Mouse (Mus musculus) adrenal gland, adult 8-10 months (tissue): ENCODE results near the gene Galnt3. TPM values are rescaled to one million over a fixed set of nuclear protein-coding genes. Genes with fewer than 3 reads are reported as not detected.

Experiments used
- DNase-seq: peaks from one replicate; pipeline ENCODE4 v3.0.0; 2022
- total RNA-seq, 4 experiments: library from RNA; stranded (reverse); gene quantifications; 2 replicates each; pipeline ENCODE4 v1.2.4; 2022

Galnt3 gene
- total RNA-seq, 4 experiments from 2014 or later = 1.3 to 3.5 (median 2.5) TPM

GRCm38 (mm10) chr2:66103740-66104436, 20.9 kb downstream of the Galnt3 start:
- DNase-seq = no peak

GRCm38 (mm10) chr2:66101686-66102304, 23.0 kb downstream of the Galnt3 start:
- DNase-seq = no peak

GRCm38 (mm10) chr2:66100671-66101351, 24.0 kb downstream of the Galnt3 start:
- no peak for DNase-seq

- no peak for DNase-seq
These were observed 24.6 kb downstream of the Galnt3 start for GRCm38 (mm10) chr2:66100239-66100638.

GRCm38 (mm10) chr2:66094622-66095181, 30.1 kb downstream of the Galnt3 start:
- no peak for DNase-seq

GRCm38 (mm10) chr2:66091296-66091695, 33.5 kb downstream of the Galnt3 start:
- no peak for DNase-seq

GRCm38 (mm10) chr2:66081876-66082275, 42.9 kb downstream of the Galnt3 start:
- no peak for DNase-seq

- no peak for DNase-seq
These were observed 44.1 kb downstream of the Galnt3 start for GRCm38 (mm10) chr2:66080731-66081130.

GRCm38 (mm10) chr2:66069454-66069853, 55.3 kb downstream of the Galnt3 start:
- DNase-seq = no peak

- DNase-seq = no peak
These were observed 61.5 kb downstream of the Galnt3 start for GRCm38 (mm10) chr2:66063291-66063690.

- no peak for DNase-seq
These were observed 80.2 kb downstream of the Galnt3 start for GRCm38 (mm10) chr2:66044405-66045089.

- DNase-seq = no peak
These were observed 81.1 kb downstream of the Galnt3 start for GRCm38 (mm10) chr2:66043441-66044404.

GRCm38 (mm10) chr2:66041917-66042419, 82.8 kb downstream of the Galnt3 start:
- no peak for DNase-seq

GRCm38 (mm10) chr2:66041203-66041916, 83.4 kb downstream of the Galnt3 start:
- DNase-seq = no peak

GRCm38 (mm10) chr2:66040611-66041010, 84.2 kb downstream of the Galnt3 start:
- no peak for DNase-seq

- DNase-seq = no peak
These were observed 89.7 kb downstream of the Galnt3 start for GRCm38 (mm10) chr2:66034907-66035679.
